Mouse (Mus musculus) cerebellum, adult 9-10 months (tissue): ENCODE results near the gene Spats2l.
A peak's percentile ranks its signal among the peaks of the same experiment; 100 is the strongest.

Experiments used
- DNase-seq: peaks from one replicate; pipeline ENCODE4 v3.0.0; 2022

Spats2l gene

DNA sequence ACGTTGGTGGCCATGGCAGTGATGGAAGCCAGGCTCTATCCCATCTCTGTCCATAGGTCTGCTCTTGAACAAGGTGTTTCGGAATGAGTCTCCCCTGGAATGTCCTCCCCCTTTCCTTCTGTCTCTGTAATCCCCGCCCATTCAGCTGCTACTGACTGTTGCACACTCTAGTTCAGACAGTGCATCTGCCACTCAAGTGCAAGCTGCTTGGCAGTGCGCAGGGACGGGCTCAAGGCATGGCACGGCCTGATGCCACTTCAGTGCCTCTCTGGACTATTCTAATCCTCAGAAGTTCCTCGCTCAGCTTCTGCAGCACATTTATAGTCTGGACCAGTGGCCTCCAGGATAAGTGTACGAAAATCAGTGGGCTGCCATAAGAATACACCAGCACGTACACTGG lies 52.3 kb downstream of the Spats2l start:
- no peak for DNase-seq

DNA sequence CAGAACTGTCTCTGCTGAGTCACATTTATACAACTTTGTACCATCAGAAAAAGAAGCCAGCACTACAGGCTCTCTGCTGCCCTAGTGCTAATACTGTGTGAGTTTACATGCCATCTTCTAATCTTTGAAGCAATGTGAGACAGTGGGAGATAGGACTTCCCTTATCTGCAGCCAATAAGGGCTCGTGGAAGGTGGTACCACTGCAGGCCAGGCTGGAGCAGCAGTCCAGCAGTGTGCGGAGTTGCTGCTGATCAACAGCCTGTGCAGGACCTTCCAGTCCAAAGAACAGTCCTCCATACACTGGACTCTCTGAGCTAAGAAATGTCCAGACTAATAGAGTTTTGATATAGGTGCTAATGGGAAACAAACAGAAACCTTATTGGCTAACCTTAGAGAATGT lies 59.2 kb downstream of the Spats2l start:
- no peak for DNase-seq

DNA sequence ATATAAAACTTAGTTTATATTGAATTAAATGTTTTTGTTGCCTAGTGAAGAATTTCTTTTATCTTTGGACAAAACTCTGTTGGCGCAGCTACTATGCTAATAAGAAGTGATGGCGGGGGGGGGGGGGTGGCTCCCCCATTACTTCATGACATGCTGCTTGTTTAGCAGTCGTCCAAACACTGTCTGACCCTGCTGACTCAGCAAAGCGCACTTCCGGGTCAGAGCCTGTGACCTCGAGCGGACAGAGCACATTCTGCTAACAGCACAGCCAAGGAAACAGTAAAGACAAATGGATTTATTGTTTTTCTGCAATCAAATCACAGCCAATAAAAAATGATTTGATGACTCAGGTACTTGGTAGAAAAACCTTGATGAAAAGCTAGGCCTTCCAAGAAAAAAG lies 61.2 kb downstream of the Spats2l start:
- DNase-seq, result no peak

DNA sequence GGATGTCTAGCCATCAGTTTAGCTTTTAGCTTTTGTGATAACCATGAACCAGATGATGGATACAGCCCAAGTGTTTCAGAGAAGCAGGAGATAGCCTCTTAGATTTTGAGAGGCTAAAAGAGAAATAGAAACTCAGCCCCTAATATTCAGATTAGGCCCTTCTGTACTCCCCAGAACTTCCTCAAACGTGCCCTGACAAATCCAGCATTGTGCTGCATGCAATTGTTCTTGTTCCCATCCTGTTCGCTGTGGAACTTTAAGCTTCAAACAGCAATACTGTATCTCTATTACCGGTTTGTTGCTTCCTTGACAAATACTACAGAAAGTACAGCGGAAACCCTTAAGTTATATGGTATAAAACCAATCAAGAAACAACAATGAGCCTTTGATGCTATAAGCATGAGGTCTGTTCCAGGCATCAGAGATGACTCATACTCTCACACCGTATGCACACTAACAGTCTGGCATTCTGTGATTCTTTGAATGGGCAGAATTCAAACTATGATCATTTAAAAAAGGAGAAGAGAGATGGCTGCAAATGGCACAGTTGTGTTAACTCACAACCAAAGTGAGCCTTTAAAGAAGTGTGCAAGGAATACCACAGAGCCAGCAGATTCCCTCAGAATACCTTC lies 62.8 kb downstream of the Spats2l start:
- DNase-seq, result no peak

DNA sequence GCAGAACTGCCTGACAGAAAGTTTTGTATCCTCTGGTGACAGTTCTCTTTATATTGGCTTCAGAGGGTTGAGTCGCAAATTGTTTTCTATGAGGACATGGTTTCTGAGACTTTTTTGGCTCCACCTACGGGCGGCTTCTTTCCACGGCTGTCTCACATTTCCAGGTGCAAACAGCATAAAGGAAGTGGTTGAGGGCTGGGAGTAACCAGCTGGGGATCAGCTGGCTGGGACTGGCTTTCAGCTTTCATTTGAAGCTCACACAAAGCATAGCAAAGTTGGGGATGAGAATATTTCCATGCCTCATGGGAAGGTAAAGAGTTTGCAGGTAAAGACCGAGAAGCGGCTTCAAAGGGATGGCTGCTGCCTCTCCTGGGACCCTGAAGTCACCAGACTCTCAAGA lies 65.9 kb downstream of the Spats2l start:
- no peak for DNase-seq

DNA sequence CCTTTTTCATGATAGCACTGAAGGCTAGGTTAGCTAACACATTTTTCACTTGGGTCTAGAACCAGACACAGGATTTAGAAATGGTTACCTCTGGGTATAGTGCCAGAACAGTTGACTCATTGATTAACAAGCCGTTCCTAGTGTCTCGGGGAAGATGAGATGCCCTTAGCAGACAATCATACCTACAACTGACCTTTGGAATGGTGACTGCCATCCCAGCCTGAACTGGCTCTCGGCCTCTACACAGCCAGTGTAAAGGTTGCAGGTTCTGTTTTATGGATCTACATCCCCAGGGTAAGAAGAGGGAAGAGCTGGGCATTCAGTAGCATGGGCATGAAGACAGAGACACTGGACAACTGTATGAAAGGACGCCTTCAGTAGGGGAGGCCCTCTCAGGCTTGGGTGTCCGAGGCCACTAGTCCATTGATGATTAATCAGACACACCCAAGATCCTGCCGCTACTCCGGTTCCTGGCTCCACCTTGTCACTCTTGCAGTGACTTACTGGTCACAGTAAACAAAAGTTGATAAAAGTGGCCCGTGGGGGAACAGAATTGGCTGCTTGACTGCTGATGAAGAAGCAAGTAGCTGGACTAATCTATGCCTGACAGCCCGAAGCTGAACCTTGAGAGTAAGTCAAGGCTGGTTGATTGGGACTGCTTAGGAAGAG lies 71.2 kb downstream of the Spats2l start:
- DNase-seq, result no peak

DNA sequence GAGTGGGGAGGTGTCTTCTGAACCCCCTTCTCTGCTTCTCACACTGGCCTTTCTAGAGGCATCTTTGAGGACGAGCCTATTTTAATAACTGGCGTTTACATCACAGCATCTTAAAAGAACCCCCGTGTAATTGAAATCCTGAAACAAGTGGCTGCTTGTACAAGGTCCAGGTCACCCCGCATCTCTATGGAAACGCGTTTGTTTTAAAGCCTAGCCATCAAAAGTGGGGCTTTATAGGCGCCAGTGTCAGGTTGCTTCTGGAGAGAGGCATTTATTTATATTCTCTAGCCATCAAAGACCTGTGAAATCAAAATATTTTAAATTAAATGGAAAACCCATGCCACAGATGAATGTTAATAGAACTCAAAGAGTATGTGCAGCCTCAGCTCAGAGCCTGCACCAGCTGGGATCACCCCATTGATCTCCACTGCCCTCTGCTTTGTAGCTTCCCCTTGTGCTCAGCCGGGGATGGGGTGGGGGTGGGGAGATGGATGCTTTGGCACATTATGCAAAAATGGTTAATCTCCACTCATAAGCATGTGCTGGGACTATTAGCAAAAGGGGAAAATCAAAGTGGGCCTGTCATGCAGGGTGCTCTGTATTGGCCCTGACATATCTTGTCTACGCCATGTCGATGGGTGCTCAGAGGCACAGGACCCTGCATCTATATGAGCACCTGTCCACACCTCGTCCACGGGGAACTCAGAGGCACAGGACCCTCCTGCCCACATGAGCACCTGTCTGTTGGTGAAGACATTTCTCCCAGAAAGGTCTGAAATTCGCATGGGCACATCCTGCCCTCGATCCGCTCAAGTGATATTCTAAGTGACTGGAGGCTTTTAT lies 73.1 kb downstream of the Spats2l start:
- no peak for DNase-seq

DNA sequence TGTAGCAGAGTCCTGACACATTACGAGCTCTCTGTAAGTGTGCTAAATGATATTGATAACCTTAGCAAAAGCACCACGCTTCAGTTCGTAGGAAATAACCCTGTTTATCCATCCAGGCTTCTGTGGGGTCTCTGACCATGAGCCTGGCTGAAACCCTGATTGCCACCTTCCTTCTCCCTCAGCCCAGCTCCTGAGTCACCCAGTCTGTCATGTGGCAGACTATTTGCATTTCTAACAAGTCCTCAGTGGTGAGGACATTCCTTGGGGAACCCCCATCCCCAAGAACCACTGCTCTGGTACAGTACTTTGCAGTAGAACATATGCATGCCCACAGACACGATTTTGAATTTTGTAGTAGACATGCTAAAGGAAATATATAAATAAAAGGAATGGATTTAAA lies 75.1 kb downstream of the Spats2l start:
- DNase-seq, result no peak

DNA sequence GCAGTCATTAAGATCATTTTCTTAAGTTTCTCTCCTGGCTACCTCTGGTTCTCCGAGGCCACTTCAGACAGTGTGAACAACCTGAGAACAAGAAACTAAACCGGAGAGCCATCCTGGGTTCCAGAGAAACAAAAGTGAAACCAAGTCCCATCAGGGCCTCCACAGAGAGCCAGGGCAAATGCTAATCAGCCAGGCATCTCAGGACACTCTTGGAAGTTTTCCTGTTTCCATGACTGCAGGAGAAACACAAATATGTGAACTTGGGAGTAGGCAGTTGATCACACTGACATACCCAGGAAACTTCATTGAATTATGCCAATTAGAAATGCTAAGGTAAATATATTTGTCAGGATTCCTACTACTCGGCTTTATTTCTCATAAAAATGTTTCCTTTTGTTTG lies 76.0 kb downstream of the Spats2l start:
- no peak for DNase-seq

DNA sequence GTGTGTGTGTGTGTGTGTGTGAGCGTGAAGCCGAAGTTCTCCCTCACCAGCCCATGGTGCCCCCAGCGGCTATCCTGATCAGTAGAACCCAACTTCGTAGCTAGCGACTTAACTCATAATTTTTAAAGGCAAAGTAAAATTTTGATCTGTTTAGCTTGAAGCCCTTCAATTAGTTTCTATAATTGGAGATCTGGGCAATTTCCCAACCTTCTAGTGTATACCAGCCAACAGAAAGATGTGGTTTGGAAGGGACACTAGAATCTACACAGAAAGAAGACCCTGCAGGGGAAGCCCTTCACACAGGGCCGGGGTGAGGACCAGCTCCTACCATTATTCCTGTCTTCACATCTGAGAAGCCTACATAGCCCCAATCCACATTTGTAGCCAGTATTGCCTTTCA lies 77.9 kb downstream of the Spats2l start:
- DNase-seq, result no peak

DNA sequence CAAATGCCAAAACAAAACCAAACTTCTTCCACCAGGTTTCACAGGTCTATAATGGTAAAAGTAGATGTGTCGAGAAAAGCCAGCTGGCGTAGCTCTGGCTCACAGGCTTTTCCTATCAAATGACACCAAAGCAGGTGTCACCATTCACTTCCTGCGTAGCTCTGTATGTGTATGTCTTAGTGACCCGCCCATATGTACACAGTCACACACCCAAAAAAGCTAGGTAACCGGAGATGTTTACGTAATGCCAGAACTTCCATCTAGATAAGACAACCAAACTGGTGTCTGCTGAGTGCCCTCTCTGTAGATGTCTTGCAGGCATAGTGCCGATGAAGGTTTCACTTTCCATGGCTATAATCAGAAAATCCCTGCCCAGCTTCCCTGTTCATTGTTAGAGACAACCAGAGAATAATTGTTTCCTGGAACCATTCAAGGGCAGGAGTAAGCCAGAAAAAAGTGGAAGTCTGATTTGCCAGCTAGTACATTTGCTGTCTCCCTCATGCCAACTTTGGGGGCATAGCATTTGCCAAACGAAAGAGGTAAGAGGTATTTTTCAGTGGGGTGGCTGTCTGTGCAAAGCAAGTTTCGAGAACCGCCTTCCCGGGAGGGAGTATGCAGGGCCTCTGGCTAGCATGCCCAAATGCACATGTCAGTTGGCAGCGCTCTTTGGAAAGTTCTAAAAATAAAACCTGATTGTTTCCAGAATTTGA lies 78.8 kb downstream of the Spats2l start:
- no peak for DNase-seq

DNA sequence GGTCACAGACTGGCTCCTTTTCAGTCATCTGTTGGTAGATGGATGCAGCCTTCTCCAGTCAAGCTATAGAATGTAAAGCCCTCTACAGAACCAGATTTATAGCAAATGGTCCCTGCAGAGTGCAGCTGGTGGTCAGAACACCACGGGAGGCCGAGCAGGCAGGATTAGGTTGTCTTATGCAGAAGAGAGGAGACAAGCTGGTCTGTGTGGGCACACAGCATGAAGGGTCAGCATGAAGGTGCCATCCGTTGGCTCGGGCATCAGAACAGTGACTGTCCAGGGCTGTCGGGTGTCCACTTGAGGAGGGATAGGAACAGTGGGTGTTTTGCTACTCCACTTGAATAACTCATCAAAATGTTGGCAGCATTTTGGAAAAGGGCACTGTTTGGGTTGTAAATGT lies 83.8 kb downstream of the Spats2l start:
- DNase-seq, result no peak

DNA sequence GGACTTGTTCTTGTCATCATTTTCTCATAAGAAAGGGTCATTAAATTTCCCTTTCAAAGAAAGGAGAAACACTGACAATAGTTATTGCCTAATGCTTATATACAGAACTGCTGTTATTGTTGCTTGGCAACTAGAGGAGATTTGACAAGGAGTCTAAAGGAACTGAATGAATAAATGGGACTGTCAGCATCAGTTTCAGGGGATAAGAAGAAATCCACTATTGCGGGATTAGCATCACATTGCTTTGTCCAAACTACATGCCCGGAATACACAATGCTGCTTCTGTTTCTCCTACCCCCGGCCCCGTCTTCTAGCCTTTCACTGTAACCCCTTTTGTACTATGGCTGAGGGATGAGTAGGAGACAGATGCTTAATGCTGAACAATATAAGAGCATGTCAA lies 88.1 kb downstream of the Spats2l start:
- DNase-seq, result no peak

DNA sequence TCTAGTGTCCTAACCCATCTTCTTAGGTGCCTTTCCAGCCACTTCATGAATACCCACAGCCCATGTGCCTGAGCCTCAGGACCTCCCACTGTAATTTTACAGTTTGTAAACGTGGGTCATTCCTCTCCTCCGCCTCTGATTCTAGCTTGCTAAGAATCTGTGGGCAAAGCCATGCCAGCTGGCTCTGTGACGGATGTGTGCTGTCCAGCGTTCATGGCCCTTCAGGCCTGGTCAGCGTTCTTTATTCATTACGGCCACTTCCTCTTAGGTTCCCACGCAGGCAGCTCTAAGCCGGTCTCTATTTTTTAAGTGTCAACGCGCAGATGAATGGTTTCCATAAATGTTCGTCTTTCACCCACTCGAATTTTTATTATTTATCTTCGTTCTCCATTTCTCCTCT lies 94.7 kb downstream of the Spats2l start:
- no peak for DNase-seq

DNA sequence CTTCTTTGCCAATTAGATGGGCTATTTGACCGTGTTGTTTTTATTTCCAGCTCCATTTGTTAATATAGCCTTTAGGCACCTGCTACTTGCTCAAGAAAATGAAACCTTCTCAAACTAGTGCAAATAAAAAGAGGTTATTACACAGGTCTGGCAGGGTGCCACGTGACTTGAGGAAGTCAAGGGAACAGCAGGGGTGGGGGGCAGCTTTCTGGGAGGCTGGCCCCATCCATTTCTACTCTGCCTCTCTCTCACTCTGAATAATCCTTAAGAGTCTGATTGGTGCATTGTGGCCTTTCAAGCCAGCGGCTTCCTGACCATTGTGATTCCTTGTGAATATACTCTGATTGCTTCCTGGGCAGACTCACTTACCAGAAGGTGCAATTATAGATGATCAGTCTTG lies 98.0 kb downstream of the Spats2l start:
- no peak for DNase-seq

DNA sequence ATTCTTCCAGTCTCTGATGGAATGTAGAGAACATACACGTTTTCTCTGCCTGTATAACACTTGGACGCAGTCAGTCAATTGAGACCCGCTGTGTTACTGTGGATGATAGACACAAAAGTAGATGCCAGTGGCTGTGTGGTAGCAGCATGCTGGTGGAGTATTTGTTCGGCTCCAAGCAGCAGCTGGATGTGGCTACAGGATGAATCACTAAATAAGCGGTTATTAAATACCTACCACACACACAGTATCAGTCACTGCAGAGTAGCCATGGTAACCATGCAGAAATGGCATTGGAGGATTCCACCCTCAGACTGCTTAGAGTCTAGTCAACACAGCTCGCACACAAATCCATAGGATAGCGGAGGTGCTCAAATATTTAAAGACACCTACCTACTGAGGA lies 100.0 kb downstream of the Spats2l start:
- DNase-seq, result no peak

DNA sequence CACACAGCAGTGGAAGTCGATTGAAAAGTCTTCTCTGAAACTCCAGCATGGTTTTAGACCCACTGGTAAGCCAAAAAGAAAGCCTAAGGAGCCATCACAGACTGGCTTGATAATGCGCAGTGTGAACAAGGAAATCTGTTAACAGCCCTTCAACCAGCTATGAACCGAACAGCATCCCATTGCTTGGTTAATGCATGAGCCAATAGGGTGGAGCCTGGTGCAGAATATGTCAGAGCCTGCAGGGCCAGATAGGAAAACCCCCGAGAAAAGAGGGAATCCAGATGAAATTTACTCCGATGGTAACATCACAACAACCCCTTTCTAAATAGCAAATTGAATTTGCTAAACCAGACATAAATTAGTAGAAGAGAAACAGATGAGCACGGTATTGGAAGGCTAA lies 101.1 kb downstream of the Spats2l start:
- DNase-seq, result no peak

DNA sequence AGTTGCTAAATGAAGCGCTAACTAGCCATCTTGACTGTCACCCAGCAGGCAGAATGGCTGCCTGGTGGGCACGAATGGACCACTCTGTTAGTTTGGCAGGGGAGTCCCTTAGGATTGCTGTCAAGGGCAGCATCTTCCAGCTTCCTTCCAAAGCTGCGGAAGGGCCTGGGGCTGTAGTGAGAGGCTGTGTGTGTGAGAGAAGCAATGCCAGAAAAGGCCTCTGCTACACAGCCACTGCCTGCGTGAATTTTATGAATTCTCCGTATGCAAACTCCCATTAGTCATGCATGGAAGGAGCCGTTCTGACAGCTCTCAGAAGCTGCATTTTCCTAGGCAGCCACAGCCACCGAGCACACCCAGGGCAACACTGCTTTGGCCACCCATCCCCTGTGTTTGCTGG lies 101.5 kb downstream of the Spats2l start:
- DNase-seq, result no peak

DNA sequence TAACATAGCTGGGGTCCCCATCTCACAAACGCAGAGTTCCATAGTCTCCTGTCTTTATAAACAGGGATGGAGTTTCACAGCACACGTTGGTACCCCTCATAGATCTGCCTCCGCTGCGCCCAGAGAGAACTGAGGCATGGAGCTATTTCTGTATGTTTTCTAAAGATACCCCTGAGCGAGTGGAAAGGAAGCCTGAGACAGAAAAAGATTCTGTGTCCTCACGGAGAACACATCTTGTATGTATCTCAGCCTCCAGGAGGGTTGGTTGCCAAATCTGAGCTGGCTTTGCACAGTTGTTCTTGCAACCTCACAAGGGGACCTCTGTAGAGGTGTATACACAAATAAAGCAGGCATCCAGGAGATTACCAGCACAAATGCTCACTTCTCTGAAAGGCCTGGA lies 105.0 kb downstream of the Spats2l start:
- no peak for DNase-seq

DNA sequence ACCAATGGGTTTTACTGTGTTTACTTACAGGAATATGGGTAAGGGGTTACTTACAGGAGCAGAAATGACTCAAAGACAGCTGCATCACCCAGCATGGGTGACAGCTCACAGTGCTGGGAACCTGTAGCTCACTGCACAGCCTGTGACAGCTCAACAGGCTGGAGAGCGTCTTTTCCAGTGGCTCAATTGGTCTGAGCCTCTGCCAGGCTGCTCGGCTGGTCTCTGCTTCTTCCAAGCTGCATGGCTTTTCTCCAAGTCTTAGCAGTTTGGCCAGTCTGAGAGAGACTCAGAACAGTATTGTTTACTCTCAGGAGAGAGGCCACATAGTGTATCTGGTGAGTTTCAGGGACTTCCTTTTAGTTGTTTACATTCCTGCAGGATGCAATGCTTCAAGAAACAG lies 110.9 kb downstream of the Spats2l start:
- DNase-seq, result peak; percentile 6

DNA sequence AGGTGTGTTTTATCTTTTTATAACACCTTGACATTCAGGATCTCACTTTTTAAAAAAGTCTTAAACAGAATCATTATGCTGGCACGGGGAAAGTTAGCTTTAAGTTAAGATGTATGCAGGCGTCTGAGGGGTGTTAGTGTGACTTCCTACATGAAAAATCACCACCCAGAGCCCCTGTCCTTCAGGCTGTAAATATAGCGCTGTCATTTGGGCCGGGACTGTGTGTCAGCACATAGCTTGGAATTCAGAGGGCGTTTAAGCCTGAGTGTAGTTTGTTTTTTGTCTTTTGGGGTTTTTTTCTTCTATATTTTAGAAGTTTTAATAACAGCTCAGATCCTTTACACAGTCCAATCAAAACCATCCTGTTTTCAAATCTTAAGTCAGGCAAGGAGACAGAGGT lies 115.8 kb downstream of the Spats2l start:
- no peak for DNase-seq

DNA sequence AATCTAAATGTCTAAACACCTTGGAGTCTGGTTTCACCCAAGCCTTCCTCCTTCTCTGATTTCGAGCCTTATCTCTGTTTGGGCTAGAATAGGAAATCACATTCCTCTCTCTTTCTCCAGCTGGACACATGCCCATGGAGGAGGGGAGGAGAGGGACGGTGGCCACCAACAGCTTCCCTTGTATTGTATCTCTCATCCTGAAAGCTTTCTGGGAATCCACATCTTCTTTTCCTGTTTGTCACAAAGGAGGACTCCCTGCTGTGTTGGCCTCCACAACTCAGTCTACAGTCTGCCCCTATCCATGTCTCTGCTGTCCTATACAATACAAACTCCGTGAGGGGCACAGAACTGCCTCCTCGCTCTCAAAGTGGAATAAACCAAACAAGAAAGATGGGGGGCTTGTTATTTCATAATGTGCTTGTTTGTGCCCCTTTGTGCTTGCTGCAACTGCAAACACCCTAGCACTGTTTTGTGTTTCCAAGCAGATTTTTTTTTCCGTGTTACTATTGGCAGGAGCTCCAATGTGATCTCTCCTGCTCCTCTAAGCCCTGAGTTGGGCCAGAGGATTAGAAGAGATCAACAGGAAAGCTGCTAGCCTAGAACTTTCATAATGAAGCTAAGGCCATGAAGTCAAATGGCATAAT lies 116.4 kb downstream of the Spats2l start:
- DNase-seq, result no peak

DNA sequence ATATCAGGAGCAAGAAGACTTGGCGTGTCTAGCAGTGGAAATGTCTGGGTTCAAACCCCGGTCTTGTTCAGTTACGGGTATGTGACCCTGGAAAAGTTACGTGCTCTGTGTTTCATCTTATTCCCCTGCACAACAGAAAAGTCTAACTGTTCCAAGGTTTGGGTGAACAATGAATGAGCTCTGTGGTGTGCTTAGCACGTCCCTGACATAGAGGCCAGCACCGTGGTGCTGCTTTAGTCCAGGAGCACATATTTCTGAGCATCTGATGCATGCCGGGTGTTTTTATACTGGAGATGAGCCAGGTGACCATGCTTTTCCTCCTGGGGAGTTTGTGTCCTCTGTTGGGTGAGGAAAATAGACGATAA lies 116.9 kb downstream of the Spats2l start:
- DNase-seq, result no peak
